Comparison of ENCODE assay signal across 17 mouse cellular contexts in genomic region chr6:96578649-96579048, GRCm38 (mm10).
"Had no signal": no experiment of that assay in that cellular context is flagged by ENCODE, and none has a peak within 500 bp of the region (broad histone marks: within the 10 kb centered on the region; RNA-seq: fewer than 3 reads in every experiment).

No protein-coding gene starts in this region.

- ATAC-seq: hindbrain, postnatal 0 days; intestine, embryonic 16.5 days had no signal

- DNase-seq: gastrocnemius, adult 2 months; gastrocnemius, postnatal 10 days; gastrocnemius, postnatal 25 days; heart, adult 18-20 months; heart, postnatal 14 days; heart, postnatal 36 days; kidney, adult 11 months; kidney, adult 2 months; kidney, adult 9 months; kidney, postnatal 14 days; kidney, postnatal 36 days; layer of hippocampus, adult 9-11 months; layer of hippocampus, postnatal 36 days; liver; liver, embryonic 13.5 days had no signal
